Mouse (Mus musculus) lung, postnatal 0 days (tissue): ENCODE data around the gene Clca3a1.

Experiments used
- CTCF ChIP-seq: IDR thresholded peaks from 2 replicates; pipeline ENCODE4 v1.5.1; 2016; ENCODE audit warnings: antibody characterized with exemption, mild to moderate bottlenecking
- EP300 ChIP-seq: IDR thresholded peaks from 2 replicates; pipeline ENCODE4 v1.6.1; 2016; ENCODE audit warnings: antibody characterized with exemption, mild to moderate bottlenecking, control low read depth

- no peak for TF ChIP-seq CTCF
- TF ChIP-seq EP300 = no peak
Observed at GRCm38 (mm10) chr3:144717121-144717520, 43.7 kb downstream of the Clca3a1 start.
